Comparison of ENCODE assay signal across 8 mouse cellular contexts in the genomic region with DNA sequence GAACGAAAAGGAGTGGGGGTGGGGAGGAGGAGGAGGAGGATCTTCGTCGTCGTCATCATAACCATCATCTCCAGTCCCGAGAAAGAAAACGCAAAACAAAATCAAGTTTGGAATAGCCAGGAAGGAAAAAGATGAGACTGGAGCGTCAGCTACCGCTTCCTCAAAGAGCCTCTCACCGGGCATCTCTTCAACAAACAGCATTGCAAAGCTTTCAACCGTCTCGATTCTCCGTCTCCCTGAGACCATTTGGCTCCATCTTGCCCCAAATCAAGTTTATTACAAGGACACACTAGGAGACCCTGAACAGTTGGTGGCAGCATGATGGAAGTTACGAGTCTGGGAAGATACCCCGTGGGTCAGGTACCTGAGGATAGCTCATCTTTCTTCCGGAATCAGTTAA. TPM values are rescaled to one million over a fixed set of nuclear protein-coding genes. Genes with fewer than 3 reads are reported as not detected.
DNase-seq lines count a peak whose midpoint lies in the region; ATAC-seq lines count a peak whose summit lies in the region.

No protein-coding gene starts in this region.

- DNase-seq in heart, adult 11 months: peak; percentile 78
- no peak for DNase-seq in heart, adult 8-10 months (ENCODE audit: low spot score)
- peak; percentile 15 for DNase-seq in retina, embryonic 14.5 days (ENCODE audit: low spot score)
- no peak for DNase-seq in retina, postnatal 1 day
- DNase-seq in liver, embryonic 13.5 days: no peak
- DNase-seq in ovary, postnatal 36 days (ENCODE audit: low spot score): no peak
- DNase-seq in thymus, postnatal 0 days (ENCODE audit: low spot score): no peak

- H3K36me3 ChIP-seq in liver, embryonic 13.5 days: no peaks in the 10 kb centered on the region

- peaks cover 13% of the 10 kb centered on the region; the same call in 1 of the 2 replicates for H3K4me1 ChIP-seq in liver, embryonic 13.5 days (replicated peaks)

- H3K27ac ChIP-seq in liver, embryonic 13.5 days: no peak overlapping the region

- peak overlapping the region; percentile 44 for H3K4me2 ChIP-seq in liver, embryonic 13.5 days

- no peaks in the 10 kb centered on the region for H3K9me3 ChIP-seq in liver, embryonic 13.5 days (replicated peaks)

- peaks cover 72% of the 10 kb centered on the region for H3K27me3 ChIP-seq in liver, embryonic 13.5 days

- WGBS in liver, embryonic 13.5 days (ENCODE audit: insufficient replicate concordance): 6% methylated on average over 15 of the region's 15 CpGs

- no peak overlapping the region for H3K9ac ChIP-seq in liver, embryonic 13.5 days

- H3K4me3 ChIP-seq in liver, embryonic 13.5 days (replicated peaks): no peak overlapping the region

- no peak for ATAC-seq in liver, embryonic 13.5 days (ENCODE audit: low read depth)
- ATAC-seq in megakaryocyte progenitor cell, adult 5-6 weeks (replicated peaks; ENCODE audit: poor library complexity): no peak

RNA-seq across cellular contexts. Expression of gene Car4, which starts 0.4 kb away (rescaled TPM):
- total RNA-seq in heart, adult 8-10 months (2022): 10 to 100 TPM; 25.1 to 33.9 (median 27.0) TPM
- polyA plus RNA-seq in liver, embryonic 13.5 days (2015; fragmentation: Nextera tagmentation; extraction: Ambion mirVana): 0.97 and 1.3 TPM in 2 replicates
- not detected in 2 replicates for total RNA-seq in megakaryocyte progenitor cell, adult 5-6 weeks (2015)
- total RNA-seq in megakaryocyte progenitor cell, adult 5-6 weeks (2017): not detected in 2 replicates
- 8.9 and 10.1 TPM in 2 replicates for polyA plus RNA-seq in thymus, postnatal 0 days (2015; fragmentation: Nextera tagmentation; extraction: Ambion mirVana)

RNA-seq across cellular contexts. Expression of gene Znhit3, which starts 41.0 kb away (rescaled TPM):
- 10 to 100 TPM in 3 of 4 experiments, 1 to 10 TPM in 1; 9.6 to 12.6 (median 12.1) TPM for total RNA-seq in heart, adult 8-10 months (2022)
- 53.5 and 54.9 TPM in 2 replicates for polyA plus RNA-seq in liver, embryonic 13.5 days (2015; fragmentation: Nextera tagmentation; extraction: Ambion mirVana)
- total RNA-seq in megakaryocyte progenitor cell, adult 5-6 weeks (2015): 43.9 and 48.9 TPM in 2 replicates
- 27.1 and 32.3 TPM in 2 replicates for total RNA-seq in megakaryocyte progenitor cell, adult 5-6 weeks (2017)
- polyA plus RNA-seq in thymus, postnatal 0 days (2015; fragmentation: Nextera tagmentation; extraction: Ambion mirVana): 68.4 and 74.4 TPM in 2 replicates

Comparison
In these comparisons a context has a peak if more than half of its experiments do, and no peak if none do; other contexts are left out.
1. DNase-seq: peak in heart, adult 11 months (single experiment) and retina, embryonic 14.5 days (single experiment); none in heart, adult 8-10 months (single experiment), retina, postnatal 1 day (single experiment), liver, embryonic 13.5 days (single experiment), ovary, postnatal 36 days (single experiment) and thymus, postnatal 0 days (single experiment).
2. RNA of gene Car4, which starts 0.4 kb away (total RNA-seq): 25.1 to 33.9 TPM in heart, adult 8-10 months; not detected in megakaryocyte progenitor cell, adult 5-6 weeks; every median in the first group is over 10 times any median in the second.